Mouse (Mus musculus): ENCODE results near the gene AI593442. TPM values are rescaled to one million over a fixed set of nuclear protein-coding genes. Genes with fewer than 3 reads are reported as not detected.
A peak's percentile ranks its signal among the peaks of the same experiment; 100 is the strongest.

Gene AI593442
- 7.0 and 7.5 TPM in 2 replicates for polyA plus RNA-seq (2015; fragmentation: Nextera tagmentation; extraction: Ambion mirVana)

- Histone ChIP-seq H3K9me3 (replicated peaks) (no peaks in the 10 kb centered on the region), H3K27ac (no peak within 1 kb of the TSS)
- under 1% methylated on average over 22 of the region's 27 CpGs for WGBS
Measured at GRCm38 (mm10) chr9:52679362-52679947, at the start of gene AI593442. Gene AI593442 (minus strand): TSS chr9:52679780.

GRCm38 (mm10) chr9:52728806-52729205, 49.2 kb upstream of the AI593442 start:
- no peak for ATAC-seq
- WGBS = 89% methylated on average over 5 of the region's 5 CpGs

More at GRCm38 (mm10) chr9:52679362-52679947, at the start of gene AI593442:
- Histone ChIP-seq H3K4me1 (peaks cover 28% of the 10 kb centered on the region), H3K4me3 (peak within 1 kb of the TSS; percentile 58), H3K27me3 (peaks cover 46% of the 10 kb centered on the region), H3K9ac (peak within 1 kb of the TSS; percentile 75), H3K4me2 (peak within 1 kb of the TSS; percentile 95), H3K36me3 (ENCODE audit: poor library complexity, severe bottlenecking) (no peaks in the 10 kb centered on the region)
- ATAC-seq = peak; percentile 88

DNA sequence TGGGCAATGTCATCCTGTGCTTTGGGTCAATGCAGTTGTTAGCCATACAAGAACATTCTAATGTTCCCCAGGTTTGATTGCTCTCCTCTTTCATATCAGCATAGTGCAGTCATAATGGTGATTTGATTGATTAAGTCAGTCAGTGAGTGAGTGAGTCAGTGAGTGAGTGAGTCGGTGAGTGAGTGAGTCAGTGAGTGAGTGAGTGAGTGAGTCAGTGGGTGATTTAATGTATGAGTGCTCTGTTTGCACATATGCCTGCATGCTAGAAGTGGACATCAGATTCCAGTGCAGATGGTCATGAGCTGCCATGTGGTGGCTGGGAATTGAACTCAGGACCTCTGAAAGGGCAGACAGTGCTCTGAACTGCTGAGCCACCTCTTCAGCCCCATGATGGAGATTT, 43.0 kb upstream of the AI593442 start:
- no peaks in the 10 kb centered on the region for H3K36me3 ChIP-seq (ENCODE audit: poor library complexity, severe bottlenecking)
- H3K4me2 ChIP-seq = no peak overlapping the region
- H3K9me3 ChIP-seq (replicated peaks) = no peaks in the 10 kb centered on the region
- no peaks in the 10 kb centered on the region for H3K4me1 ChIP-seq
- no peak overlapping the region for H3K27ac ChIP-seq
- WGBS = 88% methylated on average over 1 of the region's 1 CpGs
- ATAC-seq = no peak
- no peaks in the 10 kb centered on the region for H3K27me3 ChIP-seq
- H3K4me3 ChIP-seq = no peak overlapping the region
- no peak overlapping the region for H3K9ac ChIP-seq

More at GRCm38 (mm10) chr9:52728806-52729205, 49.2 kb upstream of the AI593442 start:
- Histone ChIP-seq H3K4me3 (no peak overlapping the region), H3K27ac (no peak overlapping the region), H3K36me3 (ENCODE audit: poor library complexity, severe bottlenecking) (no peaks in the 10 kb centered on the region), H3K4me2 (no peak overlapping the region), H3K9me3 (replicated peaks) (no peaks in the 10 kb centered on the region), H3K4me1 (no peaks in the 10 kb centered on the region), H3K9ac (no peak overlapping the region), H3K27me3 (no peaks in the 10 kb centered on the region)

DNA sequence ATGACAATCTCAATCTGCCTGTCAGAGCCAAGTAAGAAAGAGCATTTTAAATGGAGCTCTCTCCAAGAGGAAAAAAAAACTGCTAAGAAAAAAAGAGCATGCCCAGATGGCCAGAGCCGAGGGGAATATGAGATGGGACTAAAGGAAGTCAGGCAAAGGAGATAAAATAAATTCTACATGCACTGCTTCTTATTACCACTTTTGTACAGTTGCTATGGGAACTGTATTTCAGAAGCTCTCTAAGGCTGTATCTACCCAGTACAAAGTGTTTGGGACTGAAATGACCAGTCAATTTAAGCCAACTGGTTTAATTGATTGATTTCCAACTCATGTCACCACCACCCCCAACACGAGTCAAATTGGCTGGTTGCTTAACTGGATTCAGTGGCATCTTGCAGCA, 40.0 kb upstream of the AI593442 start:
- ATAC-seq = no peak
- WGBS = 65% methylated on average over 2 of the region's 2 CpGs
- H3K27ac ChIP-seq = no peak overlapping the region

DNA sequence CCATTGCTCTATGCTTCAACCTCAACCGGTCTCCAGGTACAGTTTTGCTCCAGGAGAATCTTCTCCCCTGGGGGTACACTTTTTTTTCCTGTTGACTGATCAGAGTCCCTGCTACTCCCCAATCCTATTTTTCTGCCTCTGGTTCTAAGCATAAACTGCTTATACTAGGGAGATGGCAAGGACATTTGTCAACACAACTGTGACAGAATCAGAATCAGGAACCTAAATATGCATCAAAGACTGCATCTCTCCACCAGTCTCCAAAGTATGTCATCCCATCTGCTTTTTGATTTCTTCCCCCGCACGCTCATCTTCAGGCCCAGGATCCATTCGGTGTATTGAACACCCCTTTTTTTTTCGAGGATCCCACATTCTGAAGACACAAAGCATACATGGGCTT, 456 bp upstream of the AI593442 start:
- H3K4me3 ChIP-seq = peak overlapping the region; percentile 58
- 53% methylated on average over 5 of the region's 5 CpGs for WGBS
- no peaks in the 10 kb centered on the region for H3K9me3 ChIP-seq (replicated peaks)
- peak overlapping the region; percentile 75; the same call in 1 of the 2 replicates for H3K9ac ChIP-seq
- peak overlapping the region; percentile 95 for H3K4me2 ChIP-seq
- peaks cover 46% of the 10 kb centered on the region for H3K27me3 ChIP-seq
- no peaks in the 10 kb centered on the region for H3K36me3 ChIP-seq (ENCODE audit: poor library complexity, severe bottlenecking)
- ATAC-seq = no peak
- H3K4me1 ChIP-seq = peaks cover 28% of the 10 kb centered on the region
- no peak overlapping the region for H3K27ac ChIP-seq

More for the DNA sequence above, 40.0 kb upstream of the AI593442 start:
- no peak overlapping the region for H3K4me3 ChIP-seq
- H3K4me2 ChIP-seq = no peak overlapping the region
- H3K4me1 ChIP-seq = no peaks in the 10 kb centered on the region
- H3K9ac ChIP-seq = no peak overlapping the region
- H3K36me3 ChIP-seq (ENCODE audit: poor library complexity, severe bottlenecking) = no peaks in the 10 kb centered on the region
- no peaks in the 10 kb centered on the region for H3K27me3 ChIP-seq
- H3K9me3 ChIP-seq (replicated peaks) = no peaks in the 10 kb centered on the region

GRCm38 (mm10) chr9:52678839-52679215, 753 bp downstream of the AI593442 start:
- WGBS = under 1% methylated on average over 10 of the region's 10 CpGs
- H3K4me1 ChIP-seq = peaks cover 28% of the 10 kb centered on the region
- peaks cover 46% of the 10 kb centered on the region for H3K27me3 ChIP-seq
- H3K9ac ChIP-seq = peak overlapping the region; percentile 75
- peak overlapping the region; percentile 58 for H3K4me3 ChIP-seq
- no peak overlapping the region for H3K27ac ChIP-seq
- peak; percentile 11; the same call in 1 of the 2 replicates for ATAC-seq
- peak overlapping the region; percentile 95 for H3K4me2 ChIP-seq
- H3K9me3 ChIP-seq (replicated peaks) = no peaks in the 10 kb centered on the region
- no peaks in the 10 kb centered on the region for H3K36me3 ChIP-seq (ENCODE audit: poor library complexity, severe bottlenecking)

DNA sequence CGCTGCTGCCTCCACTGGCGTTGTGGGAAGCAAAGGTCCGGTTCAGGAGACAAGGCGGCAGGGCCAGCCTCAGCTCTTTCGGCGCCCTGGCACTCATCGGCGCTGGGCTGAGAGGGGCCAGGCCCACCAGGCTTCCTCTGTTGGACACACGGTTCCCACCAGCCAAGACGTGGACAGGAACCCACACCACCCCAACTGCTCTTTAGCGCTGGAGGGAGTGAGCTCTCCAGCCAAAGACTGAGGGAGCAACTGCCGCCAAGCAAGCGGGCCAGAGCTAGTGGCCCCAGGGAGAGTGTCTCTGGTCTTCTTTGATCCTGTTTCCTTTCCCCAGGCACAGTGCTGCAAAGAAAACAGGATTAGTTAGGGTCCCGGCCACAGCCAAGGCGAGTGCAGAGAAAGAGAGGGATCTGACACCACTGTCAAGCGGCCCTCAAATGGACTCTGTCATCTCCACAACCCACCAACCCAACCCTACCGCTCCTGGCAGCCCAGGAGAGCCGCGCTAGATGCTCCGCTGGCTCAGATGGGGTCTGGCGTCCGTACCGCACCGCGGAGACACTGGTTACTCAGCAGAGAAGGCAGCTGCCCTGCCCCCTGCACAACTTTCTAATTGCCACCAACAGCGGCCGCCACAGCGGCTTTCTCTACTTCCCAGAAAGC, 1.3 kb downstream of the AI593442 start:
- Histone ChIP-seq H3K27ac (no peak overlapping the region), H3K4me1 (peaks cover 28% of the 10 kb centered on the region), H3K9ac (peak overlapping the region; percentile 75), H3K4me2 (peak overlapping the region; percentile 95), H3K27me3 (peaks cover 46% of the 10 kb centered on the region), H3K4me3 (peak overlapping the region; percentile 58), H3K9me3 (replicated peaks) (no peaks in the 10 kb centered on the region), H3K36me3 (ENCODE audit: poor library complexity, severe bottlenecking) (no peaks in the 10 kb centered on the region)
- WGBS = under 1% methylated on average over 28 of the region's 28 CpGs
- peak; percentile 31; the same call in 1 of the 2 replicates for ATAC-seq

DNA sequence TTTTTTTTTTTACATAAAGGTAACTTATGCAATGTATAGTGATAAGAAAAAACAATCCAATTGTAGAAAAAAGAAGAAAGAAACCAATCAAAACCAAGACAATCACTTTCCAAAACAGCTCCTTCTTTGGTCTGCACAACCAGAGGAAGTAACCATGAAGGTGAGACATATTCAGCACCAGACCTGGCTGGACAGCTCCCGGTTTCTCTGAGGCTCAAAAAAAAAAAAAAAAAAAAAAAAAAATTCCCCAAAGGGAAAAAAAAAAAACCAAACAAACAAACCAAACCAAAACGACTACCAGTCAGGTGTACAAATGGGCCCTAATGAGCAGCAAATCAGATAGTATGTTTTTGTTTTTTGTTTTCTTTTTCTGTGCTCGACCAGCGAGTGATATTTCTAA, 3.0 kb downstream of the AI593442 start:
- Histone ChIP-seq H3K27me3 (peaks cover 46% of the 10 kb centered on the region), H3K4me3 (no peak overlapping the region), H3K36me3 (ENCODE audit: poor library complexity, severe bottlenecking) (no peaks in the 10 kb centered on the region), H3K9me3 (replicated peaks) (no peaks in the 10 kb centered on the region), H3K4me2 (peak overlapping the region; percentile 95; the same call in 1 of the 2 replicates), H3K4me1 (peaks cover 28% of the 10 kb centered on the region), H3K27ac (no peak overlapping the region), H3K9ac (no peak overlapping the region)
- WGBS = 23% methylated on average over 4 of the region's 4 CpGs
- no peak for ATAC-seq

- WGBS = 71% methylated on average over 3 of the region's 3 CpGs
- ATAC-seq = no peak
- Histone ChIP-seq H3K4me1 (peaks cover 28% of the 10 kb centered on the region), H3K4me3 (no peak overlapping the region), H3K27ac (no peak overlapping the region), H3K4me2 (no peak overlapping the region), H3K27me3 (peaks cover 46% of the 10 kb centered on the region), H3K36me3 (ENCODE audit: poor library complexity, severe bottlenecking) (no peaks in the 10 kb centered on the region), H3K9ac (no peak overlapping the region), H3K9me3 (replicated peaks) (no peaks in the 10 kb centered on the region)
Measured at GRCm38 (mm10) chr9:52675937-52676336, 3.6 kb downstream of the AI593442 start.

- H3K27ac ChIP-seq = no peak overlapping the region
- H3K4me2 ChIP-seq = no peak overlapping the region
- H3K4me1 ChIP-seq = no peaks in the 10 kb centered on the region
- 85% methylated on average over 3 of the region's 3 CpGs for WGBS
- H3K4me3 ChIP-seq = no peak overlapping the region
- H3K9me3 ChIP-seq (replicated peaks) = no peaks in the 10 kb centered on the region
- H3K36me3 ChIP-seq (ENCODE audit: poor library complexity, severe bottlenecking) = no peaks in the 10 kb centered on the region
- ATAC-seq = no peak
- no peaks in the 10 kb centered on the region for H3K27me3 ChIP-seq
- H3K9ac ChIP-seq = no peak overlapping the region
Measured at GRCm38 (mm10) chr9:52661422-52661821, 18.2 kb downstream of the AI593442 start.

GRCm38 (mm10) chr9:52650341-52650951, 29.1 kb downstream of the AI593442 start:
- no peaks in the 10 kb centered on the region for H3K27me3 ChIP-seq
- no peaks in the 10 kb centered on the region for H3K9me3 ChIP-seq (replicated peaks)
- no peak for ATAC-seq
- no peak overlapping the region for H3K4me3 ChIP-seq
- H3K9ac ChIP-seq = no peak overlapping the region
- no peaks in the 10 kb centered on the region for H3K4me1 ChIP-seq
- WGBS = 85% methylated on average over 5 of the region's 5 CpGs
- no peaks in the 10 kb centered on the region for H3K36me3 ChIP-seq (ENCODE audit: poor library complexity, severe bottlenecking)
- H3K27ac ChIP-seq = no peak overlapping the region
- no peak overlapping the region for H3K4me2 ChIP-seq

DNA sequence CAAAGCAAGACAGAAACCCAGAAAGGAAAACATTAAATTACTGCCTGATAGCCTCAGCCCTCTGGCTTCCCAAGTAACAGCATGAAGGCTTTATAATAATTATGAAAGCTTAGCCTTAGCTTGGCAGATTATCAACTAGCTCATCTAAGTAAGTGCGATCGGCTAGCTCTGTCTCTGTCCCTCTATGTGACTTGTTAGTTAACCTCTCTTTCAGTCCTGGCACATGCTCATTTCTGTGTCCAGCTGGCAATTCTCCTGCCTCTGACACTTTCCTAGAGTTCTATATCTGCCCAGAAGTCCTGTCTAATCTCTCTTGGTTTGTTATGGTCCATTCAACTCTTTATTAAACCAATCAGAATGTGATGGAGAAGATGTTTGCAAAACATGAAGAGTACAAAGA, 34.3 kb downstream of the AI593442 start:
- no peak for ATAC-seq
- WGBS = 89% methylated on average over 2 of the region's 2 CpGs
- Histone ChIP-seq H3K27me3 (no peaks in the 10 kb centered on the region), H3K9ac (no peak overlapping the region), H3K27ac (no peak overlapping the region), H3K9me3 (replicated peaks) (no peaks in the 10 kb centered on the region), H3K36me3 (ENCODE audit: poor library complexity, severe bottlenecking) (no peaks in the 10 kb centered on the region), H3K4me3 (no peak overlapping the region), H3K4me2 (no peak overlapping the region), H3K4me1 (no peaks in the 10 kb centered on the region)
